Mouse (Mus musculus): ENCODE measurements around the gene Frmpd2.

Frmpd2 gene

GRCm38 (mm10) chr14:33508660-33509059 is 37.2 kb downstream of the Frmpd2 start:
- DNase-seq (ENCODE audit: low spot score): no peak

GRCm38 (mm10) chr14:33513877-33514276 is 42.4 kb downstream of the Frmpd2 start:
- no peak for DNase-seq (ENCODE audit: low spot score)

GRCm38 (mm10) chr14:33514756-33515285 is 43.3 kb downstream of the Frmpd2 start:
- DNase-seq (ENCODE audit: low spot score): no peak

GRCm38 (mm10) chr14:33521538-33521937 is 50.0 kb downstream of the Frmpd2 start:
- no peak for DNase-seq (ENCODE audit: low spot score)

GRCm38 (mm10) chr14:33525272-33525983 is 53.9 kb downstream of the Frmpd2 start:
- no peak for DNase-seq (ENCODE audit: low spot score)

GRCm38 (mm10) chr14:33526621-33527020 is 55.1 kb downstream of the Frmpd2 start:
- no peak for DNase-seq (ENCODE audit: low spot score)

- no peak for DNase-seq (ENCODE audit: low spot score)
Measured at GRCm38 (mm10) chr14:33527938-33528337, 56.4 kb downstream of the Frmpd2 start.

- no peak for DNase-seq (ENCODE audit: low spot score)
Measured at GRCm38 (mm10) chr14:33531331-33531912, 59.9 kb downstream of the Frmpd2 start.

GRCm38 (mm10) chr14:33532792-33533191 is 61.3 kb downstream of the Frmpd2 start:
- no peak for DNase-seq (ENCODE audit: low spot score)

- no peak for DNase-seq (ENCODE audit: low spot score)
Measured at GRCm38 (mm10) chr14:33533516-33533915, 62.0 kb downstream of the Frmpd2 start.

GRCm38 (mm10) chr14:33535317-33535716 is 63.8 kb downstream of the Frmpd2 start:
- DNase-seq (ENCODE audit: low spot score): no peak

GRCm38 (mm10) chr14:33539559-33540167 is 68.2 kb downstream of the Frmpd2 start:
- DNase-seq (ENCODE audit: low spot score): no peak

GRCm38 (mm10) chr14:33545565-33546143 is 74.2 kb downstream of the Frmpd2 start:
- DNase-seq (ENCODE audit: low spot score): no peak

GRCm38 (mm10) chr14:33548650-33549049 is 77.2 kb downstream of the Frmpd2 start:
- no peak for DNase-seq (ENCODE audit: low spot score)

- no peak for DNase-seq (ENCODE audit: low spot score)
Measured at GRCm38 (mm10) chr14:33549856-33550255, 78.4 kb downstream of the Frmpd2 start.

GRCm38 (mm10) chr14:33570737-33571136 is 99.2 kb downstream of the Frmpd2 start:
- DNase-seq (ENCODE audit: low spot score): no peak

GRCm38 (mm10) chr14:33573643-33574042 is 102.1 kb downstream of the Frmpd2 start:
- no peak for DNase-seq (ENCODE audit: low spot score)

GRCm38 (mm10) chr14:33579771-33580484 is 108.4 kb downstream of the Frmpd2 start:
- DNase-seq (ENCODE audit: low spot score): no peak

GRCm38 (mm10) chr14:33588951-33589350 is 117.5 kb downstream of the Frmpd2 start, which contains the start of gene Ptpn20:
TSS of gene Ptpn20 (plus strand) at chr14:33589207.
- DNase-seq (ENCODE audit: low spot score): no peak

GRCm38 (mm10) chr14:33598376-33599130 is 127.1 kb downstream of the Frmpd2 start:
- no peak for DNase-seq (ENCODE audit: low spot score)

GRCm38 (mm10) chr14:33607431-33607830 is 135.9 kb downstream of the Frmpd2 start:
- no peak for DNase-seq (ENCODE audit: low spot score)
